Mouse (Mus musculus) stomach, postnatal 0 days (tissue): ENCODE measurements at regions not wholly inside any gene's neighbourhood (a gene's known extent, or its start where the extent isn't known, plus 50 kb on each side); places are given as distances from the start of the nearest gene placed in this dataset.

Experiments used
- ATAC-seq: fragments of 200-750 bp; cut with Nextera tagmentation; 2 replicates; pipeline ENCODE4 v1.8.0; 2017; ENCODE audit not compliant: low FRiP score, low TSS enrichment
- DNase-seq: peaks from one replicate; pipeline ENCODE4 v3.0.0-alpha.2; 2016; ENCODE audit warnings: low spot score
- H3K27ac ChIP-seq: fragments of 300-500 bp; sonication (generic); replicated peaks from 2 replicates; pipeline ENCODE4 v1.5.1; 2014; ENCODE audit warnings: mild to moderate bottlenecking, control low read depth
- H3K27me3 ChIP-seq: fragments of 300-500 bp; sonication (generic); 2 replicates; pipeline ENCODE4 v1.6.1; 2014; ENCODE audit warnings: low read length; ENCODE audit not compliant: control insufficient read depth, insufficient read depth
- H3K36me3 ChIP-seq: fragments of 300-500 bp; sonication (generic); 2 replicates; pipeline ENCODE4 v1.6.1; 2014; ENCODE audit warnings: low read length, mixed read lengths; ENCODE audit not compliant: control insufficient read depth, insufficient read depth
- H3K4me1 ChIP-seq: fragments of 300-500 bp; sonication (generic); replicated peaks from 2 replicates; pipeline ENCODE4 v1.6.1; 2014; ENCODE audit warnings: antibody characterized with exemption; ENCODE audit not compliant: control insufficient read depth, insufficient read depth
- H3K4me2 ChIP-seq: fragments of 300-500 bp; sonication (generic); replicated peaks from 2 replicates; pipeline ENCODE4 v1.6.1; 2014; ENCODE audit warnings: low read depth, mild to moderate bottlenecking, control low read depth, moderate library complexity
- H3K4me3 ChIP-seq: fragments of 300-500 bp; sonication (generic); 2 replicates; pipeline ENCODE4 v1.5.1; 2014; ENCODE audit warnings: low read depth, low read length, control low read depth
- H3K9ac ChIP-seq: fragments of 300-500 bp; sonication (generic); 2 replicates; pipeline ENCODE4 v1.6.1; 2014; ENCODE audit warnings: mild to moderate bottlenecking, low read length, control low read depth, mixed read lengths
- H3K9me3 ChIP-seq: fragments of 300-500 bp; sonication (generic); 2 replicates; pipeline ENCODE4 v1.6.1; 2016; ENCODE audit warnings: low read length; ENCODE audit not compliant: control insufficient read depth
- CTCF ChIP-seq: IDR thresholded peaks from 2 replicates; pipeline ENCODE4 v1.5.1; 2016; ENCODE audit warnings: antibody characterized with exemption, low read depth, mild to moderate bottlenecking, moderate library complexity
- EP300 ChIP-seq: optimal IDR thresholded peaks from 2 replicates; pipeline ENCODE3; 2016; ENCODE audit warnings: antibody characterized with exemption
- WGBS: fragments of 180-500 bp; shearing (Covaris S2); extraction: QIAGEN DNeasy Blood & Tissue Kit; methylation state at CpG from one replicate; pipeline ENCODE4 v1.1.7; 2014; 5-methylcytosine and 5-hydroxymethylcytosine counted together

- Histone ChIP-seq H3K36me3 (no peaks in the 10 kb centered on the region), H3K4me2 (no peak overlapping the region), H3K9me3 (no peaks in the 10 kb centered on the region), H3K4me3 (no peak overlapping the region), H3K4me1 (no peaks in the 10 kb centered on the region), H3K27ac (no peak overlapping the region), H3K27me3 (no peaks in the 10 kb centered on the region), H3K9ac (no peak overlapping the region)
- peak; percentile 81 for ATAC-seq
- WGBS = 8% methylated on average over 11 of the region's 11 CpGs
- peak; percentile 96 for TF ChIP-seq CTCF
- no peak for TF ChIP-seq EP300
- peak; percentile 56 for DNase-seq
Observed at GRCm38 (mm10) chr7:55710872-55711558, 57.0 kb upstream of the Siglech start.
